Mouse (Mus musculus) T-helper 17 cell (primary cell): ENCODE measurements around the gene Olfr1475.
"Not testable (repeated sequence)": the region's sequence is repeated elsewhere in the genome, so short reads cannot be mapped to it uniquely, and the experiment has no call there.

Experiments used
- in situ Hi-C, 2 experiments: fragments of 300-600 bp; cut with MboI, MseI; formaldehyde crosslinking; loops; 1 replicate in 1 of 2; 2 replicates in 1 of 2; pipeline ENCODE4 v1.15.1; 2025; ENCODE audit warnings: high pct_unique_total_duplicates in 2 of 2

Gene Olfr1475

GRCm38 (mm10) chr19:13480096-13480495 is at the start of gene Olfr1475:
Gene Olfr1475, minus strand, starts transcription at chr19:13480196.
- in situ Hi-C loops: no loop called here

GRCm38 (mm10) chr19:13527613-13528012 is 47.6 kb upstream of the Olfr1475 start, which contains the start of gene Olfr1480:
Gene Olfr1480, plus strand, starts transcription at chr19:13527913.
- in situ Hi-C loops: no loop called here

GRCm38 (mm10) chr19:13500246-13500645 is 20.2 kb upstream of the Olfr1475 start, which contains the start of gene Olfr1477:
Gene Olfr1477, plus strand, starts transcription at chr19:13500546.
- in situ Hi-C loops: no loop called here

GRCm38 (mm10) chr19:13469265-13469664 is 10.7 kb downstream of the Olfr1475 start, which contains the start of gene Olfr1474:
Gene Olfr1474, plus strand, starts transcription at chr19:13469565.
- in situ Hi-C loops: not testable (repeated sequence)

GRCm38 (mm10) chr19:13455986-13456385 is 24.0 kb downstream of the Olfr1475 start, which contains the start of gene Olfr1472:
Gene Olfr1472, minus strand, starts transcription at chr19:13456086.
- in situ Hi-C loops: no loop called here

- in situ Hi-C loops: not testable (repeated sequence)
Observed at GRCm38 (mm10) chr19:13443109-13443508, 36.9 kb downstream of the Olfr1475 start, which contains the start of gene Olfr1471. Gene Olfr1471, plus strand, starts transcription at chr19:13443409.
